Mouse (Mus musculus): ENCODE data around the gene Syngap1. TPM values are rescaled to one million over a fixed set of nuclear protein-coding genes. Genes with fewer than 3 reads are reported as not detected.
"Not testable (repeated sequence)": the region's sequence is repeated elsewhere in the genome, so short reads cannot be mapped to it uniquely, and the experiment has no call there.

Gene Syngap1
- polyA plus RNA-seq (2015; fragmentation: Nextera tagmentation; extraction: Ambion mirVana): 5.9 TPM in 2 replicates

- Histone ChIP-seq H3K9me3 (replicated peaks) (no peaks in the 10 kb centered on the region), H3K4me3 (peak within 1 kb of the TSS; percentile 63), H3K4me2 (peak within 1 kb of the TSS; percentile 93), H3K4me1 (peaks cover 77% of the 10 kb centered on the region), H3K36me3 (ENCODE audit: poor library complexity, severe bottlenecking) (peaks cover 22% of the 10 kb centered on the region), H3K27me3 (no peaks in the 10 kb centered on the region), H3K9ac (peak within 1 kb of the TSS; percentile 74), H3K27ac (peak within 1 kb of the TSS; percentile 95)
- WGBS: under 1% methylated on average over 19 of the region's 24 CpGs
- ATAC-seq: peak; percentile 14
Observed at GRCm38 (mm10) chr17:26941031-26941789, at the start of gene Syngap1. TSS of gene Syngap1 (plus strand) at chr17:26941253.

DNA sequence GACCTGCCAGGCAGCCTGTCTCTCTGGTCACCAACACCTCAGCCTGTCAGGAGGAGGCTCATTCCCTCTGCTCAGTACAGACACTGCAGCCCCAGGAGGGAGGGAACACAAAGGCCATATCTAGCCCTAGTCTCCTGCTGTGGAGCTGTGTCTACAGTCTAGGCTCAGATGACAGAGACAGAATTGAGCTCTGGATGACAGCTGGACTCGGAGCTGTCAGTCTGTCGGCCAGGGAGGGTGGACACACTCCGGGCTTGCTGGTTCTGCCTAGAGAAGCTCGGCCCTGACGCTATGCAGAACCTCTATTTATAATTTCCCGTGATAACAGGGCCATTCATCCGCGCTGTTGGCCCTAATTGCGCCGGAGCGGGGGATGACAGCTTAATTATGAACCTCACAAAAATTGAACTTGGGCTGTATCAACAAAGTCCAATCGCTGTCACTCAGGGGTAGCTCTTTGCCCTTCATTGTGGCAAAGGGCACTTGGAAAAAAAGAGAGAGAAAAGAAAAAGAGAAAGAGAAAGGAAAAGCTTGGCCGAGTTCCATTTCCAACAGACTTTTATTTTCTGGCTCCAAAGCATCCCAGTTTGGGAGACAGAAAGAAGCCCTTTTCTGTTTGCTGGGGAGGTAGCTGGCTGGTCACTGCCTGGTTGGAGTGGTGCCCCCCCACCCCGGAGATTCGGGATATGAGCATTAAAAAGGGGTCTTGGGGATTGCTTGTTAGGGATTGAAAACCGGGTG lies 48.2 kb upstream of the Syngap1 start:
- WGBS: 22% methylated on average over 16 of the region's 16 CpGs
- Histone ChIP-seq H3K4me2 (peak overlapping the region; percentile 34), H3K36me3 (ENCODE audit: poor library complexity, severe bottlenecking) (no peaks in the 10 kb centered on the region), H3K9me3 (replicated peaks) (no peaks in the 10 kb centered on the region), H3K9ac (peak overlapping the region; percentile 46; the same call in 1 of the 2 replicates), H3K4me1 (peaks cover 26% of the 10 kb centered on the region), H3K27me3 (peaks cover 15% of the 10 kb centered on the region), H3K4me3 (no peak overlapping the region), H3K27ac (peak overlapping the region; percentile 75)
- ATAC-seq: peak; percentile 45

DNA sequence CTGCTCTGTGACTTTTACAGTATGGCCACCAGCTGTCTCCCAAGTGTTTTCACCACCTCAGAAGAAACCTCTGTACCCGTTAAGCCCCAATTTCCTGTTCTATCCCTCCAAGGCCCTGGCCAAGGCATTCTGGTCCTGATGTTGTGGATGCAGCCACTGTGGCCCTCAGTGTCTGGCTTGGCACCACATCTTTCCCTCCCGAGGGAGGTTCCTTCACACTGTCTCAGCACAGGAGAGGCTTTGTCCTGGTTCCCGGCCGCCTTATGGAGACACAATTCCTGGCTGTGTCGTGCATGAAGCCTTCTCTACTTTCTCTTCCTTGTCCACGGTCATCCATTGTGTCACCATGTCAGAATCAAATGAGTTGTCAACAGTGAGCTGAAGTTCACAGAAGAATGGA lies 47.6 kb upstream of the Syngap1 start:
- H3K27ac ChIP-seq: peak overlapping the region; percentile 59; the same call in 1 of the 2 replicates
- no peak for ATAC-seq
- H3K4me2 ChIP-seq: no peak overlapping the region
- WGBS: 65% methylated on average over 6 of the region's 6 CpGs
- H3K9ac ChIP-seq: no peak overlapping the region
- no peak overlapping the region for H3K4me3 ChIP-seq
- no peaks in the 10 kb centered on the region for H3K9me3 ChIP-seq (replicated peaks)
- peaks cover 15% of the 10 kb centered on the region for H3K27me3 ChIP-seq
- no peaks in the 10 kb centered on the region for H3K36me3 ChIP-seq (ENCODE audit: poor library complexity, severe bottlenecking)
- H3K4me1 ChIP-seq: peaks cover 26% of the 10 kb centered on the region

DNA sequence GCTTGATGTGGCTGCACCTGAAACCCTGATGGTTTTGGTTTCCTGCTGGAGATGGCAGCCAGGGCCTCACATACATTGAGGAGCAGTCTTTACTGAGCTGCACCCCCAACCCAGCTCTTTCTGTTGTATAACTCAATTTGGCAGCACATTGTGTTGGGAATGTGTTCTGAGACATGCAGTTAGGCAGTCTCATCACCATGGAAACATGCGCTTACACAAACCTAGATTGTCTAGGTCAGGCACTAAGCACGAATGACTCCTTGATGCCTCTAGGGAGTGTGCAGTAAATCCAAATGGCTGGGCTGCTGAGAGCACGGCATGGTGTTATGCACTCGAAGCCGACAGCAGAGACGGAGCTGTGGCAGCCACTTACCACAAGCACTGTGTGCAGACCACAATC lies 46.7 kb upstream of the Syngap1 start:
- Histone ChIP-seq H3K9me3 (replicated peaks) (no peaks in the 10 kb centered on the region), H3K27ac (peak overlapping the region; percentile 40; the same call in 1 of the 2 replicates)
- WGBS: 82% methylated on average over 6 of the region's 6 CpGs

DNA sequence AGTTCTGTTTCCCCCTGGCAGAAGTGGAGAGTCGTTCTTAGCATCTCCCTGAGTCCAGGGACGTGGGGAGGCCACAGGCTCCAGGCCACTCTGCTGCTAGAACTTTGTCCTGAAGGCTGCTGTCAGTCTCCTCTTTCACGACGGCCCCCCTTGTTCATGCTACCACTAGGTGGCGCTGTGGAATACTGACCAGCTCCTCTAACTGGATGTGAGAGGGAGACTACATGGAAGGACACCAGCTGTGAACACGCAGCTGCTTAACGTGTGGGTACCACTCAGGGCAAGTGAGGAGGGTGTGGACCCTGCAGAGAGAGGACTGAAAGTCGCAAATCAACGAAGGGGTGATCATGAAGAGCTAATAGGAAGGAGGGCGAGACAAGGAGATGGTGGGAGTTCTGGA lies 45.5 kb upstream of the Syngap1 start:
- H3K36me3 ChIP-seq (ENCODE audit: poor library complexity, severe bottlenecking): no peaks in the 10 kb centered on the region
- no peak for ATAC-seq
- no peak overlapping the region for H3K9ac ChIP-seq
- H3K9me3 ChIP-seq (replicated peaks): no peaks in the 10 kb centered on the region
- peaks cover 12% of the 10 kb centered on the region for H3K27me3 ChIP-seq
- no peak overlapping the region for H3K4me3 ChIP-seq
- WGBS: 14% methylated on average over 10 of the region's 10 CpGs
- H3K27ac ChIP-seq: no peak overlapping the region
- H3K4me2 ChIP-seq: no peak overlapping the region
- peaks cover 26% of the 10 kb centered on the region for H3K4me1 ChIP-seq

More for the DNA sequence above, 46.7 kb upstream of the Syngap1 start:
- Histone ChIP-seq H3K4me1 (peaks cover 26% of the 10 kb centered on the region), H3K27me3 (peaks cover 14% of the 10 kb centered on the region), H3K36me3 (ENCODE audit: poor library complexity, severe bottlenecking) (no peaks in the 10 kb centered on the region), H3K9ac (no peak overlapping the region), H3K4me3 (no peak overlapping the region), H3K4me2 (no peak overlapping the region)
- no peak for ATAC-seq

DNA sequence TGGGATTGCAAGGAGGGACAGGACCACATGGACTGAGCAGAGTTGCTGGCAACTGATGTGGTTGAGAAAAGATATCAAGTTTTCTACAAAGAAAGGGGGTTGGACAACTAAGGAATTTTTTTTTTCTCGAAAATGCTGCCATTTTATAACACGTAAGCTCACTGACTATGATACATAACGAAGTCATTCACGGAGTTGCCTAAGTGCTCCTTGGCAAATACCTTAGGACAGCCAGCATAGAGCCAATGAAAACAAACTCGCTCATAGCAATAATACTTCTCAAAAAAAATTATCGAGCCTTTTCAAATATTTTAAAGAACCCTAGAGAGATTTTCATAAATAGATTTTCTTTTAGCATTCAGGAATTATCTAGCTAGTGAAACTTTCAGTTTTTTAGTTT lies 40.1 kb upstream of the Syngap1 start:
- Histone ChIP-seq H3K4me1 (no peaks in the 10 kb centered on the region), H3K36me3 (ENCODE audit: poor library complexity, severe bottlenecking) (no peaks in the 10 kb centered on the region), H3K4me3 (no peak overlapping the region), H3K9ac (no peak overlapping the region), H3K4me2 (no peak overlapping the region), H3K27ac (no peak overlapping the region), H3K9me3 (replicated peaks) (no peaks in the 10 kb centered on the region), H3K27me3 (peaks cover 11% of the 10 kb centered on the region; the same call in 1 of the 2 replicates)
- WGBS: 81% methylated on average over 6 of the region's 6 CpGs
- no peak for ATAC-seq

- no peaks in the 10 kb centered on the region; the same call in 1 of the 2 replicates for H3K27me3 ChIP-seq
- H3K9ac ChIP-seq: no peak overlapping the region
- no peaks in the 10 kb centered on the region for H3K9me3 ChIP-seq (replicated peaks)
- no peak overlapping the region for H3K4me3 ChIP-seq
- H3K36me3 ChIP-seq (ENCODE audit: poor library complexity, severe bottlenecking): no peaks in the 10 kb centered on the region
- no peak overlapping the region for H3K4me2 ChIP-seq
- no peak overlapping the region for H3K27ac ChIP-seq
- ATAC-seq: no peak
- H3K4me1 ChIP-seq: no peaks in the 10 kb centered on the region
- 56% methylated on average over 5 of the region's 5 CpGs for WGBS
Observed at GRCm38 (mm10) chr17:26904320-26904719, 36.7 kb upstream of the Syngap1 start.

GRCm38 (mm10) chr17:26907506-26907905 lies 33.5 kb upstream of the Syngap1 start:
- not testable (repeated sequence) for H3K4me1 ChIP-seq; H3K9ac ChIP-seq; H3K4me3 ChIP-seq; H3K36me3 ChIP-seq (ENCODE audit: poor library complexity, severe bottlenecking); ATAC-seq; H3K4me2 ChIP-seq; H3K9me3 ChIP-seq (replicated peaks); H3K27me3 ChIP-seq; H3K27ac ChIP-seq
- WGBS: 70% methylated on average over 15 of the region's 15 CpGs

DNA sequence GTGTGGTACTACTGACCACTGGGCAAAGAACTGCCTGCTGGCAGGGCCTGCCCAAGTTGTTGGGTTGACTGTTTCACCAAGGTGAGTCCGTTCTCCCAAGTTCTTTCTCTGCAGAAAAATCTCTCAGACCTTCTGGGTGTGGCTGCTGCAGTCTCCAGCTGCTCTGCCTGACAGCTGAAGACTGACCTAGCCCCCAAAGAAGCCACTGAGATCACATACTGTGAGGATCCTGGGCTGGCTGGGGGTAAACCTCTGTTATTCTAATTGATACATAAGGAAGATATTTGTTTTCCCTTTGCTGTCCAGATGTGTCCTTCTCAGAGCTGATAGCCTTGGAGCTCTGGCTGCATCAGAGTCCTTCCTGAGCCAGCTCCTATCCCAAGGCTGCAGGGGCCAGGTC lies 25.8 kb upstream of the Syngap1 start:
- H3K4me1 ChIP-seq: peaks cover 15% of the 10 kb centered on the region
- WGBS: 68% methylated on average over 1 of the region's 1 CpGs
- no peak overlapping the region for H3K4me2 ChIP-seq
- no peaks in the 10 kb centered on the region for H3K9me3 ChIP-seq (replicated peaks)
- no peak overlapping the region; the same call in 1 of the 2 replicates for H3K9ac ChIP-seq
- no peak overlapping the region for H3K27ac ChIP-seq
- no peaks in the 10 kb centered on the region for H3K27me3 ChIP-seq
- H3K36me3 ChIP-seq (ENCODE audit: poor library complexity, severe bottlenecking): no peaks in the 10 kb centered on the region
- ATAC-seq: no peak
- H3K4me3 ChIP-seq: no peak overlapping the region

DNA sequence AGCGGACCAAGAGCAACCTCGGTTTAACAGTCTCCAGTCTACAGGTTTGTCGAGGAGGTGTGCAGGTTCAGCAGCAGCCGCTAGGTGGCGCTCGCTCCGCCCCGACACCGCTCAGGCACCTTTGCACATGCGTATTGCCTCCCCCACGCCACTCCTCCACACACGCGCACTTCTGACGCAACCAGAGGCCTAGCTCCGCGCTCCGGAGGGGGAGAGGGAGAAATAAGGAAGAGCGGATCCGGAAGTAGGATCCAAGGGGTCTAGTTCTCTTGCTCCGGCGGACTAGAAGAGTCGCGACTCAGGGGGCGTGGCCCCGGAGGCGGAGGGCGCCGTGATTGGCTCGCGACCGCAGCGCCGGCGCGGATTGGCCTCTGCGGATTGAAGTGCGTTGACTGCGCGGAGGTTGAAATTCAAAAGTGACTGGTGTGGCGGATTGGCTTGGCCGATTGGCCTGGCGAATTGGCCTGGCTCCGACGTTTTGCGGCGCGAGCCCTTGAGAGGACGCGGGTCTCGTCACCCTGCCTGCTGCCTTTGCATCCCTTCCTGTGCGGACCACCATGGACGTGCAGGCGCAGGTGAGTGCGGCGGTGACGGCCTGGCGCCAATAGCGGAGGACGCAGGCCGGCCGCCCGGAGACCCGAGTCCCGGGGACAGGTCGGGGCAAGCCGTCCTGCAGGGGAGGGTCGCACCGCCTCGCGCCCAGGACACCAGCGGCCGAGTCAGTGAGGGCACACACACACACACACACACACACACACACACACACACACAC lies 24.2 kb upstream of the Syngap1 start, which contains the start of gene Kifc5b:
Kifc5b (plus strand) TSS at position 381 of the 772 bp plus-strand sequence.
- H3K27ac ChIP-seq: peak within 1 kb of the TSS; percentile 8; the same call in 1 of the 2 replicates
- peaks cover 13% of the 10 kb centered on the region for H3K36me3 ChIP-seq (ENCODE audit: poor library complexity, severe bottlenecking)
- peak within 1 kb of the TSS; percentile 70 for H3K9ac ChIP-seq
- ATAC-seq: peak; percentile 99
- H3K4me1 ChIP-seq: peaks cover 15% of the 10 kb centered on the region
- H3K27me3 ChIP-seq: no peaks in the 10 kb centered on the region
- peak within 1 kb of the TSS; percentile 63 for H3K4me3 ChIP-seq
- peak within 1 kb of the TSS; percentile 69 for H3K4me2 ChIP-seq
- WGBS: under 1% methylated on average over 63 of the region's 72 CpGs
- H3K9me3 ChIP-seq (replicated peaks): no peaks in the 10 kb centered on the region

DNA sequence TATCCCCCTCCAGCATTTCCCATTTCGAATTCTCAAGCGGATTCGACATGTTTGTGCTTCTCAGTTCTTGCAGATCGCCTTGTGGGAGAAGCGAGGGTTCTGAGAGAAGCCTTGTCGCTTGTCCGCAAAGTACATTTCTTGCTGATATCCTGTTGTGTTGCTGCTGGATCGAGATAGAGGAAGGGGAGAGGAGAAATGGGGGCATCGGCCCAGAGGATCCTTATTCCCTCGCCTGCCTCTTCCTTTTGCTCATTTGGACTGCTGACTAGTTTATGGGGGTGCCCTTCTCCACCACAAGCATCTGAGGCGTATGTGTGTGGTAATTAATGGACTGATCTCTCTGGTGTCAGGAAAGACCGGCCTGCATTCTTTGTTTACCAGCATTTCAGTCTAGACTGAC lies 23.5 kb upstream of the Syngap1 start:
- WGBS: under 1% methylated on average over 12 of the region's 12 CpGs
- Histone ChIP-seq H3K36me3 (ENCODE audit: poor library complexity, severe bottlenecking) (peaks cover 13% of the 10 kb centered on the region), H3K27ac (peak overlapping the region; percentile 8; the same call in 1 of the 2 replicates), H3K9ac (peak overlapping the region; percentile 70), H3K4me2 (peak overlapping the region; percentile 69), H3K4me1 (peaks cover 15% of the 10 kb centered on the region), H3K4me3 (peak overlapping the region; percentile 63)
- not testable (repeated sequence) for H3K9me3 ChIP-seq (replicated peaks); H3K27me3 ChIP-seq; ATAC-seq
